Mouse (Mus musculus): ENCODE measurements around the gene Ppp5c. TPM values are rescaled to one million over a fixed set of nuclear protein-coding genes. Genes with fewer than 3 reads are reported as not detected.

The Ppp5c gene
- polyA plus RNA-seq, 1 experiment, result 80.7 TPM

DNA sequence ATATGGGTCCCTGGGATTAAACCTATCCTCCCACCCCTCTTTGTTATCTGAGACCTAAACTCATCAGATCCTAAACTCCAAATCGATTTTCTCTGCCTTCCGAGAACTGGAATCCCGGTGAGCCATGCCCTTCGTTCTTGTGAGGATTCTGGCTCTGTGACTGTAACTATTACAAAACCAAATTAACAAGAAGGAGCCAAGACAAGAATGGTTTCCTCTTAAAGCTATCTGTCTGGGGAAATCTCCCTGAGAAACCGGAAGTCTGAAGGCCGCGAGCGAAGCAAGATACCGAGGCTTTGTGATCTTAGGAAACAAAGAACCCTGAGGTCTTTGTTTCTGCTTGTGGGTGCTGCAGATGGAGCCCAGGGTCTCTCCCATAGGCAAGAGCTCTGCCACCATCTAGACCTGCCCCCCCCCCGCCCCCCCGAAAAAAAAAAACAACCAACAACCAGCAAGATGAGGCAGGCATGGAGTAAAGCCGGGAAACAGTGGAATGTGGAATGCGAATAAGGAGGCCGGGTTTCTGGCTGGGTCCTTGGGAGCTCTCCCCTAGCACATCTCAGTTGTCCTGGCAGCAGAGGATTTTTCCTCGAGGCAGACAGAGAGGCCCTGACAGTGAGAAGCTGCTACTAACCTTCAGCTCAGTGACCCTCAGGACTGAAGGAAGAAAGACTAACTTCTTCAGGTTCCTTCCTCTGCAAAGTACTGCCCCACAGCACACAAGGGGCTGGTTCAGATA is 37.5 kb downstream of the Ppp5c start:
- H3K27me3 ChIP-seq (ENCODE audit: control insufficient read depth, insufficient read depth, low read length), result no peaks in the 10 kb centered on the region
- no peak overlapping the region for H3K4me3 ChIP-seq (ENCODE audit: control insufficient read depth, low read depth, low read length)
- TF ChIP-seq CTCF (IDR thresholded peaks at IDR 0.05; ENCODE audit: control insufficient read depth, insufficient read depth, insufficient replicate concordance, low read depth, low read length) (no peak), POLR2A (IDR thresholded peaks at IDR 0.05; ENCODE audit: control insufficient read depth, low read depth, low read length) (no peak)
- H3K36me3 ChIP-seq (ENCODE audit: control insufficient read depth, insufficient read depth, low read length), result no peaks in the 10 kb centered on the region
- H3K4me1 ChIP-seq (ENCODE audit: control insufficient read depth, insufficient read depth, low read length), result peaks cover 19% of the 10 kb centered on the region
- H3K27ac ChIP-seq (ENCODE audit: control insufficient read depth, insufficient read depth, low read depth, low read length), result peak overlapping the region; percentile 50; the same call in 1 of the 2 replicates

GRCm38 (mm10) chr7:16988405-16988804 is 39.3 kb downstream of the Ppp5c start:
- Histone ChIP-seq H3K4me3 (ENCODE audit: control insufficient read depth, low read depth, low read length) (no peak overlapping the region), H3K27ac (ENCODE audit: control insufficient read depth, insufficient read depth, low read depth, low read length) (no peak overlapping the region), H3K36me3 (ENCODE audit: control insufficient read depth, insufficient read depth, low read length) (no peaks in the 10 kb centered on the region), H3K27me3 (ENCODE audit: control insufficient read depth, insufficient read depth, low read length) (no peaks in the 10 kb centered on the region), H3K4me1 (ENCODE audit: control insufficient read depth, insufficient read depth, low read length) (peaks cover 17% of the 10 kb centered on the region)
- TF ChIP-seq POLR2A (IDR thresholded peaks at IDR 0.05; ENCODE audit: control insufficient read depth, low read depth, low read length) (no peak), CTCF (IDR thresholded peaks at IDR 0.05; ENCODE audit: control insufficient read depth, insufficient read depth, insufficient replicate concordance, low read depth, low read length) (no peak)

DNA sequence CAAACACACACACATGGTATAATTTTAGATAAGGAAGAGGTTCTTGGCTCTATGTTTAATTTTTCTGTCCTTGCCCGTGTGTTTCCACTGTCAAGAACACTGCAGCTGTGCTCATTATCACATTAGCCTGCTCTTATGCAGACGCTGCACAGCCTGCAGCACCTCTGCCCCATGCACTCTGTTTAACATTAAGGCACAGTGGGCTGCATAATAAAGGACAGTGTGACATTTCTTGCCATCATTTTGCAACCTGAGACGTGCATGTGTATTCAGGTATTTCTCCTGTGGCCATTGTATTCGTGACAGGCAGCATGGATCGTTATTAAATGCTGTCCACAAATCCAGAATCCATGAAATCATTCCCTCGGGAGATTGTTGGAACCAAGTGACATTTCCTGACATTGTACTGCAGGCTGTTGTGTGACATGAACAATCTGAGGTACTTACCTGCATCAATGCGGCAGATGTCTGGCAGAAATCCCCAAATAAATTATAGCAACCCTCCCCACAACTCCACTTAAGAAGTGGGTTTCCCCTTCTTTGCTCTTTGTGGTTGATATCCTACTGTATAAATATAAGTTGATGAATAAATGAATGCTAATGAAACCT is 40.1 kb downstream of the Ppp5c start:
- no peaks in the 10 kb centered on the region for H3K36me3 ChIP-seq (ENCODE audit: control insufficient read depth, insufficient read depth, low read length)
- TF ChIP-seq CTCF (IDR thresholded peaks at IDR 0.05; ENCODE audit: control insufficient read depth, insufficient read depth, insufficient replicate concordance, low read depth, low read length), result no peak
- no peak for TF ChIP-seq POLR2A (IDR thresholded peaks at IDR 0.05; ENCODE audit: control insufficient read depth, low read depth, low read length)
- no peak overlapping the region for H3K4me3 ChIP-seq (ENCODE audit: control insufficient read depth, low read depth, low read length)
- peaks cover 19% of the 10 kb centered on the region for H3K4me1 ChIP-seq (ENCODE audit: control insufficient read depth, insufficient read depth, low read length)
- no peak overlapping the region for H3K27ac ChIP-seq (ENCODE audit: control insufficient read depth, insufficient read depth, low read depth, low read length)
- no peaks in the 10 kb centered on the region for H3K27me3 ChIP-seq (ENCODE audit: control insufficient read depth, insufficient read depth, low read length)

- Histone ChIP-seq H3K4me3 (ENCODE audit: control insufficient read depth, low read depth, low read length) (peak within 1 kb of the TSS; percentile 86), H3K27me3 (ENCODE audit: control insufficient read depth, insufficient read depth, low read length) (no peaks in the 10 kb centered on the region), H3K36me3 (ENCODE audit: control insufficient read depth, insufficient read depth, low read length) (no peaks in the 10 kb centered on the region), H3K27ac (ENCODE audit: control insufficient read depth, insufficient read depth, low read depth, low read length) (peak within 1 kb of the TSS; percentile 34), H3K4me1 (ENCODE audit: control insufficient read depth, insufficient read depth, low read length) (peaks cover 7% of the 10 kb centered on the region)
- TF ChIP-seq CTCF (IDR thresholded peaks at IDR 0.05; ENCODE audit: control insufficient read depth, insufficient read depth, insufficient replicate concordance, low read depth, low read length) (no peak), POLR2A (IDR thresholded peaks at IDR 0.05; ENCODE audit: control insufficient read depth, low read depth, low read length) (peak; percentile 56; the same call in 1 of the 2 replicates)
These were observed 44.7 kb downstream of the Ppp5c start, which contains the start of gene Gm42372 for GRCm38 (mm10) chr7:16982859-16983568. Gene Gm42372 (plus strand): TSS chr7:16983086.

GRCm38 (mm10) chr7:16980348-16980747 is 47.4 kb downstream of the Ppp5c start:
- H3K4me3 ChIP-seq (ENCODE audit: control insufficient read depth, low read depth, low read length), result peak overlapping the region; percentile 59
- no peaks in the 10 kb centered on the region for H3K27me3 ChIP-seq (ENCODE audit: control insufficient read depth, insufficient read depth, low read length)
- TF ChIP-seq CTCF (IDR thresholded peaks at IDR 0.05; ENCODE audit: control insufficient read depth, insufficient read depth, insufficient replicate concordance, low read depth, low read length) (no peak), POLR2A (IDR thresholded peaks at IDR 0.05; ENCODE audit: control insufficient read depth, low read depth, low read length) (no peak)
- H3K36me3 ChIP-seq (ENCODE audit: control insufficient read depth, insufficient read depth, low read length), result no peaks in the 10 kb centered on the region
- H3K4me1 ChIP-seq (ENCODE audit: control insufficient read depth, insufficient read depth, low read length), result peaks cover 7% of the 10 kb centered on the region
- no peak overlapping the region for H3K27ac ChIP-seq (ENCODE audit: control insufficient read depth, insufficient read depth, low read depth, low read length)

- Histone ChIP-seq H3K36me3 (ENCODE audit: control insufficient read depth, insufficient read depth, low read length) (no peaks in the 10 kb centered on the region), H3K4me1 (ENCODE audit: control insufficient read depth, insufficient read depth, low read length) (peaks cover 7% of the 10 kb centered on the region), H3K4me3 (ENCODE audit: control insufficient read depth, low read depth, low read length) (no peak overlapping the region), H3K27ac (ENCODE audit: control insufficient read depth, insufficient read depth, low read depth, low read length) (no peak overlapping the region), H3K27me3 (ENCODE audit: control insufficient read depth, insufficient read depth, low read length) (no peaks in the 10 kb centered on the region)
- TF ChIP-seq CTCF (IDR thresholded peaks at IDR 0.05; ENCODE audit: control insufficient read depth, insufficient read depth, insufficient replicate concordance, low read depth, low read length) (no peak), POLR2A (IDR thresholded peaks at IDR 0.05; ENCODE audit: control insufficient read depth, low read depth, low read length) (no peak)
These were observed 49.1 kb downstream of the Ppp5c start for GRCm38 (mm10) chr7:16978593-16978992.

DNA sequence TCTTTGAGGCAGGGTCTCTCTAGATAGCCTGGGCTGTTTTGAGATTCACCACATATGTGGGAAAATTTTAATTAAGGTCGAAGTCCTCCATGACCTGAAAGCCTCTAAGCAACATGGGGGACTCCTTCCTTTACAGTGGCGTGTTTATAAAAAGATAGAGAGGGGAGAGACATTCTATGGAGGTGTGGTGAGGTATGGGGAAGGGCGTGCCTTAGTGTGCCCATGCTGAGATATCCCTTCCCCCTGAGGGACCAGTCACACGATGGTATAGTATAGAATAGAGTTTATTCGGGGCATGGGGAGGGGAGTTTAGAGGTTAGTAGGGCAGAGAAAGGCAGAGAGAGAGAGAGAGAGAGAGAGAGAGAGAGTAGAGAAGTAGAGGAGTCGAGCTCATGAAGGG is 49.6 kb downstream of the Ppp5c start:
- H3K4me3 ChIP-seq (ENCODE audit: control insufficient read depth, low read depth, low read length), result no peak overlapping the region
- H3K27ac ChIP-seq (ENCODE audit: control insufficient read depth, insufficient read depth, low read depth, low read length), result no peak overlapping the region
- TF ChIP-seq POLR2A (IDR thresholded peaks at IDR 0.05; ENCODE audit: control insufficient read depth, low read depth, low read length) (no peak), CTCF (IDR thresholded peaks at IDR 0.05; ENCODE audit: control insufficient read depth, insufficient read depth, insufficient replicate concordance, low read depth, low read length) (no peak)
- no peaks in the 10 kb centered on the region for H3K36me3 ChIP-seq (ENCODE audit: control insufficient read depth, insufficient read depth, low read length)
- H3K27me3 ChIP-seq (ENCODE audit: control insufficient read depth, insufficient read depth, low read length), result no peaks in the 10 kb centered on the region
- H3K4me1 ChIP-seq (ENCODE audit: control insufficient read depth, insufficient read depth, low read length), result peaks cover 7% of the 10 kb centered on the region

Measured in testis, adult 2 months (tissue).